28 mouse cellular contexts compared by ENCODE assay signal in the genomic region with DNA sequence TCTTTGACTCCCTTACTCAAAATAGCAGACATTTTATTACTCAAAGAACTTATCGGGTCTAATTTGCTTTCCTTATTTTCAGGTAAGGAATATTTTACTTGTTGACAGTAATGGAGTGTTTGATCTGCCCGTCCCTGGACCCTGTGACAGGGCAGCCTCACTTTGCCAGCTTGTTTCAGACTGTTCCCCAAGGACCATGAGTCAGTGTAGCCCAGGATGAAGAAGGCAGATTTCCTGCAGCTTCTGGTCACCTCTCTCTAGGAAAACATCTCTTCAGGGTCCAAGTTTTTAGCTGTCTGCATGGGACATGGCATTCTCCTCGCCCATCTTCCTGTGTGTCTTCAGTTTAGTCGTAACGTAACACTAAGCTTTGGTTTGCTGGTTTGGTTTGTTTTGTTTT. TPM values are rescaled to one million over a fixed set of nuclear protein-coding genes. Genes with fewer than 3 reads are reported as not detected.
"Had no signal": no experiment of that assay in that cellular context is flagged by ENCODE, and none has a peak within 500 bp of the region (broad histone marks: within the 10 kb centered on the region; RNA-seq: fewer than 3 reads in every experiment).

No protein-coding gene starts in this region.

- H3K27ac ChIP-seq: gastrocnemius, adult 2 months; heart, adult 2 months; heart, embryonic 13.5 days; heart, embryonic 15.5 days; hindbrain, embryonic 10.5 days; hindbrain, embryonic 12.5 days; hindbrain, embryonic 14.5 days; intestine, embryonic 15.5 days; layer of hippocampus, adult 2 months; limb, embryonic 13.5 days; limb, embryonic 15.5 days; liver, embryonic 12.5 days; liver, embryonic 14.5 days had no signal

- DNase-seq: gastrocnemius, adult 2 months; gastrocnemius, postnatal 10 days; gastrocnemius, postnatal 25 days; heart, adult 2 months; heart, postnatal 14 days; heart, postnatal 4 days; kidney, adult 18-20 months; kidney, adult 8-10 months; kidney, postnatal 10 days; kidney, postnatal 25 days; kidney, postnatal 4 days; layer of hippocampus, adult 9-11 months; layer of hippocampus, postnatal 36 days; left cerebral cortex, postnatal 4 days had no signal

- H3K4me3 ChIP-seq: gastrocnemius, adult 2 months; heart, adult 2 months; heart, embryonic 13.5 days; heart, embryonic 15.5 days; hindbrain, embryonic 10.5 days; hindbrain, embryonic 12.5 days; intestine, embryonic 15.5 days; layer of hippocampus, adult 2 months; limb, embryonic 13.5 days; limb, embryonic 15.5 days; liver, embryonic 12.5 days had no signal

- H3K4me1 ChIP-seq: hindbrain, embryonic 10.5 days; hindbrain, embryonic 12.5 days; intestine, embryonic 15.5 days; limb, embryonic 13.5 days; limb, embryonic 15.5 days had no signal

RNA-seq across cellular contexts. Expression of a gene that starts 20.1 kb away (rescaled TPM):
- total RNA-seq: gastrocnemius, adult 2 months; gastrocnemius, postnatal 25 days; granulocyte monocyte progenitor cell, adult 5-6 weeks had no signal
- polyA plus RNA-seq: inflammation-experienced regulatory T-cells, adult 6 months; liver, adult 2 months had no signal
